Mouse (Mus musculus): ENCODE data around the gene Sdhc.
"Not testable (repeated sequence)": the region's sequence is repeated elsewhere in the genome, so short reads cannot be mapped to it uniquely, and the experiment has no call there.

The Sdhc gene

DNA sequence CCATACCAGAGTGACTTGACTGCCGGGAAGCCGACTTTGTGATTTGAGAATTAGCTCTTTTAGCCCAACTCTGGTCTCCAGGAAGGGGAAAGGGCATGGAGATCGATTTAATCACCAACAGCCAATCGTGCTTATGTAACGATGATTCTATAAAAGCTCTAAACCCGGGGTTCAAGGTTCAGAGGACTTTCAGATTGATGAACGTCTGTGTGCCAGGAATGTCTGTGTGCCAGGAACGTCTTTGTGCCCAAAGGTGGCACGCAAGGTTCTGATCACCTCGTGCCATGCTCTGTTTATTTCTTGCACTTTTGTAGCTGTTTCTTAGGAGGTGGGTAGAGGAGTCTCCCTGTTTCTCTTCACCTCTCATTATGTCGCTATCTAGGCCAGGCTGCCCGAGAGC lies 18.5 kb upstream of the Sdhc start:
- DNase-seq (ENCODE audit: low read depth, low spot score) = no peak

DNA sequence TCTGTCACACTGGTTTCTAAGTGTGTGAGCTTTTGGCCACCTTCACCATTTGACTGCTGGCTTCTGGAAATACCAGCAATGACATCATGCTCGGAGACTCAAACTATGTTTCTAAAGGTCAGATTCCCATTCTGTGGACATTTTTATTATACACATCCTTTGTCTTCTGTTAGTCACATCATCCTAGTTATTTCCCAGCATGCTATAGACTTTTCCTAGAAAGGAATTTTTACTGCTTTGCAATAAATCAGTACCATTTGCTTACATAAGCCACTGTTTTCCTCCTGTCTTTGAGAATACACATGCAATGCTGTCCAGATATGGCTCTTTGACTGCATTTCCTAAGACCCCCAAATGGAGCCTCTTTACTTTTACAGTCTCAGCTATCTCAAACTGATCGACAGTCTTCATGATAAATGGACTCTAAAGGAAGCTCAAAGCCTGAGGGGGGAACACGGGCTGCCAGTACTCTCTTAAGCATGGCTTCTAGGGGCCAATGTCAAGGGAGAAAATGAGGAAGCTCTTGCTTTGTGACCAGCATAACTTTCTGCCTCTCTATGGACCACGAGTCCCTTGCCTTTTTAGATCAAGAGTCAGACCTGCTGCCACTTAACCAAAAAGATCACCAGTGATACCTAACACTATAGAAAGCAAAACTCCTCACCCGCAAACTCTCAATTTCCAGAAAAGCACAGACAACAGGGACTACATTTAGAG lies 15.4 kb upstream of the Sdhc start:
- no peak for DNase-seq (ENCODE audit: low read depth, low spot score)

GRCm38 (mm10) chr1:171164258-171164657 lies 13.9 kb upstream of the Sdhc start:
- DNase-seq (ENCODE audit: low read depth, low spot score) = no peak

DNA sequence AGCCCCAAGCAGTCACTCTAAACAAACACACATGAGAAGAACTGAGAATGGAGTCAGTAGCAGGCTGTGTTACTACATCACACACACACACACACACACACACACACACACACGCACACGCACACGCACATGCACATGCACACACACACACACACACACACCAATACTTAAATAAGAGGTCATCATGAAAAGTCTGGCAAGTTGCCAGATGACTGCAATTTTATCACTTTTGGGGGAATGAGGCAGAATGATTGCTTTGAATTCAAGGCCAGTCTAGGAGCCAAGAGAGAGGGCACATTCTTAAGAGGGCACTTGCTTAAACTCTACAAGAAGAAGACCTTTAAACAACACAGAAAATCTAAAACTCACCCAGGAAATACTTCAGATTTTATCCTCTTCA lies 12.1 kb upstream of the Sdhc start:
- no peak for DNase-seq (ENCODE audit: low read depth, low spot score)

DNA sequence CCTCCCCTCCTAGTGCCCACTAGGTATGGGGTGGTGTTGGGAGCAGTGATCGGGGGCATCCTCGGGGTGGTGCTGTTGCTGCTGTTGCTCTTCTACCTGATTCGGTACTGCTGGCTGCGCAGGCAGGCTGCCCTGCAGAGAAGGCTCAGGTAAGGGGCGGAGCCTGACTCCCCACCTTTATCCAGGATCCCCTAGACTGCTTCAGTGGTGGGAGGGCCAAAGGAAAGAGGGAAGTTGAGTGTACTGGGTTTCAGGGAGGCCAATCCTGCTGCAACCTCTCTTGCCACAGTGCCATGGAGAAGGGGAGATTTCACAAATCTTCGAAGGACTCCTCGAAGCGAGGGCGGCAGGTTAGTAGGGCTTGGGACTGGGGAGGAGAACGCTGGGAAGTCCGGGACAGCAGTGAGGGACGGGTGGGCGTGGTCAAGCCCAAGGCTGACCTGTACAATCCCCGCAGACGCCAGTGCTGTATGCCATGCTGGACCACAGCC lies 9.1 kb upstream of the Sdhc start:
- DNase-seq (ENCODE audit: low read depth, low spot score) = no peak

- no peak for DNase-seq (ENCODE audit: low read depth, low spot score)
Measured at GRCm38 (mm10) chr1:171157965-171158364, 7.6 kb upstream of the Sdhc start.

DNA sequence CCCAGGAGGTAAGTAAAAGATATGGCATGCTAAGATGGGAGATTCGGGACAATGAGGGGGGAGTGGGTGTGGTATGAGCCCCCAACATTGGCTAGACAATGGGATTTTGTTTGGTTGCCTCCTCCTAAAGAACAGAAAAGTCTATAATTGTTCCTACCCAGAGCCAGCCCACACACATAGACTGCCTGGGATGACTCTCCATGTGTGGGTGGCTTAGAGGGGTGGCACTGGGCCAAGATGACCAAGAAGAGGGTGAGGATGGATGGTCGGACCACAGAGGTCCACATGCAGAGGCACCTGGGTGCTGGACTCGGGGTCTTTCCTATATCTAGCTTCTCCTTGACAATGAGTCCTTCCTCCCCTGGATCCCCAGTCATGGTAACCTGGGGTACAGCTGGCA lies 6.2 kb upstream of the Sdhc start:
- DNase-seq (ENCODE audit: low read depth, low spot score) = no peak

- no peak for DNase-seq (ENCODE audit: low read depth, low spot score)
Measured at GRCm38 (mm10) chr1:171151966-171152365, 1.6 kb upstream of the Sdhc start.

- DNase-seq (ENCODE audit: low read depth, low spot score) = no peak
Measured at GRCm38 (mm10) chr1:171150838-171151391, 512 bp upstream of the Sdhc start.

DNA sequence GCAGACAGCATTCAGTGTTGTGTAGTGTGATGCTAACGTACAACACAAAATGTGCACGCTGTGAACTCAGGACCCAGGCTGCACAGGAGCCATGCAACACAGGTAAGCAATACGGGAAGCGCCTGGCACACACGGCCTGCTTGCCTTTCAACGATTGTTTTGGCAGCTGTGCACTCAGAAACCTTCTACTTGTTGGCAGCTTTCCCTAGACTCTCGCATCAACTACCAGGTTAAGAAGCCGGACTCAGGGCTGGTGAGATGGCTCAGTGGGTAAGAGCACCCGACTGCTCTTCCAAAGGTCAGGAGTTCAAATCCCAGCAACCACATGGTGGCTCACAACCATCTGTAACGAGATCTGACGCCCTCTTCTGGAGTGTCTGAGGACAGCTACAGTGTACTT lies 7.4 kb downstream of the Sdhc start:
- DNase-seq (ENCODE audit: low read depth, low spot score) = not testable (repeated sequence)

DNA sequence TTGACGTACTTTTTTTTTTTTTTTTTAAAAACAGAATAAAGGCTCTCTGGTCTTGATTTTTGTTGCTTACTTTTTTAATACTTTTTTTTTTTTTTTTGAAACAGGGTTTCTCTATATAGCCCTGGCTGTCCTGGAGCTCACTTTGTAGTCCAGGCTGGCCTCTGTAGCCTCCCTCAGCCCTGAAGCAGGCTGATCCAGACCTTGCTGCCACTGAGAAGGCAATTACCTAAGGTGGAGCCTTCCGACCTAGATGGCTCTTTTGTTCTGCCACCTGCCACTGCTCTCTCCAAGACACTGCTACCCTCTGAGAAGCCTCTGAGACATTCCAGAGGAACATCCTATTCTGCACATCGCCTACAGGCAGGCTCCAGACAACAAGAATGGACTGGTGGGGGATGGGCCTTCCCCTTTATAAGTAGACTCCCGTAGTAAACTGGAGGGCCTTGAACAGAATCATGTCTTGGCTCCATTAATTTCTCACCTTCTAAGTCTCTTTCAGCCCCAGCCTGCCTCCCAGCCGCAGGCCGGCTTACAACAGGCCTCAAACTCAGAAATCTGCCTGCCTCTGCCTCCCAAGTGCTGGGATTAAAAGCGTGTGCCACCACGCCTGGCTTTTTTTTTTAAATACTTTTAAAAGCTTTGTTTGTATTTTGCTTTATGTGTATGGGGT lies 12.8 kb downstream of the Sdhc start:
- DNase-seq (ENCODE audit: low read depth, low spot score) = not testable (repeated sequence)

DNA sequence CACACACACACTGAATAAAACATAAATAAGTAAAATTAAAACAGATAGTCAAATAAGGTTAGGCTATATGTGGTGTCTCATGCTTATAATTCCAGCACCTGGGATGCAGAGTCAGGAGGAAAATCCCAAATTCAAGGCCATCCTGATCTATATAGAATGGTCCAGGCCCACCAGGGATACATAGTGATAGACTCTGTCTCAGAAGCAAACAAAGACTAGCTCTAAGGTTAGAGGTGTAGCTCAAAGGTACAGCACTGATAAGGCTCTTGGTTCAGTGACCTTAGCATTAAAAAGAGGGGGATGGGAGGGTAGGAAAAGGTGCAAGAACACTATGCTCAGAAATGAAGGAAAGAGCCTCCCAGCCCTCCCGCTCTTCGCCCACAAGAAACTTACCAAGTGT lies 14.8 kb downstream of the Sdhc start:
- DNase-seq (ENCODE audit: low read depth, low spot score) = no peak

DNA sequence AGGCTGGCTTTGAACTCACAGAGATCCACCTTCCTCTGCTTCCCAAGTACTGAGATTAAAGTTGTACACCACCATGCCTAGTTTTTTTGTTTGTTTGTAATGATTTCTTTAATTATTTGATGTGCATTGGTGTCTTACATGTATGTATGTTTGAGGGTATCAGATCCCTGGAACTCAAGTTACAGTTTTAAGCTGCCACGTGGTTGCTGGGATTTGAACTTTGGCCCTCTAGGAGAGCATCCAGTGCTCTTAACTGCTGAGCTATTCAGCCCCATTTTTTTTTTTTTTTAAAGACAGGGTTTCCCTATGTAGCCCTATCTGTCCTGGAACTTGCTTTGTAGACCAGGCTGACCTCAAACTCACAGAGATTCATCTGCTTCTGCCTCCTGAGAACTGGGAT lies 19.4 kb downstream of the Sdhc start:
- DNase-seq (ENCODE audit: low read depth, low spot score) = no peak

DNA sequence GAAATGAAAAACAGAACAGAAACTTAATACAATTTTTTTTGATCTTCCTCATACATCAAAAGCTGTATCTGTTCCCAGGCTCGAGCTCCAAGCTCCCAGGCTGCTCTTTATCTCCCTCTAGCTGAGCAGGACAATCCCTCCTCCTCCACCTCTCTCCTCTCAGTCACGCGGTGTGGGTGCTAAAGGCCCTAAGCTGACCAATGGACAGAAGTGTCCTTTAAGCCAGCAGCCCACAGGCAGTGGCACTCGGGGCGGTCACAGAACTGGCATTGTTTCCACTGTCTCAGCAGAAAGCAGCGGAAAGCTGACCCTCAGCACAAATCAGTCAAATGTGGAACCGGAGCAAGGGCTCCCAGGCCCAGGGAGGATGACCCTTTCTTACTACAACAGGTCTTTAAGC lies 21.2 kb downstream of the Sdhc start:
- DNase-seq (ENCODE audit: low read depth, low spot score) = no peak

DNA sequence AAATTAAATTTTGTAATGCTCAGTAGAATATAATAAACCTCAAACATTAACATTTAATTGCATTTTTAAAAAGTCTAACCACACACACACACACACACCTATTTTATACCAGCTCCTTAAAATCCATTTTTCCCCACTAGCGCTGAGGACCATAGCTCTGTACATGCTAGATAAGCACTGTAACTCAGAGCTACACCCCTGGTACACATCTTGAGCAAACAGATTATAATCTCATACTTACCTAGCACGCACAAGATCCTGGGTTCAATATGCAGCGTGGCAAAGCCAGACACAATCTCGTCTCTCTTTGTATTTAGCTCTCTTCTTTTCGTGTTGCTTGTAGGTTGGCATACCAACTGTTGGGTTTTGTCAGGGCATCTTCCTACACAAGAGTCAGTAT lies 26.0 kb downstream of the Sdhc start:
- no peak for DNase-seq (ENCODE audit: low read depth, low spot score)

DNA sequence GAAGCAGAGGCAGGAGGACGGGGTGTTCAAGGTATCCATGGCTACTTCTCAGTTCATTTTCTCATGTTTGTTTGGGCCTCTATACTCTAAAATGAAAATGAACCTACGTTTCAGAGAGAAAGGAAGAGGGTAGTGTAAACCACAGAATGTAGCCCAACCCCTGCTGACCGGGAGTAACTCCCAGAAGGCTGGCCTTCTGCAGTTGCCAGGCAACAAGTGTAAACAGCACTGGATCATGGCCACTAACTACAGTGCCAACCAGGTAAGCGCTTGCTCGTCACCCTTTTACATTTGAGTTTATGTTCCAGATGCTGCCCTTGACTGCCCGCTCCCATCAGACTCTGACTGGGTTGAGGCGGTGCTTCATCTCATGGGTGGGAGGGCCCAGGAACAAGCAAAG lies 27.5 kb downstream of the Sdhc start:
- DNase-seq (ENCODE audit: low read depth, low spot score) = no peak

DNA sequence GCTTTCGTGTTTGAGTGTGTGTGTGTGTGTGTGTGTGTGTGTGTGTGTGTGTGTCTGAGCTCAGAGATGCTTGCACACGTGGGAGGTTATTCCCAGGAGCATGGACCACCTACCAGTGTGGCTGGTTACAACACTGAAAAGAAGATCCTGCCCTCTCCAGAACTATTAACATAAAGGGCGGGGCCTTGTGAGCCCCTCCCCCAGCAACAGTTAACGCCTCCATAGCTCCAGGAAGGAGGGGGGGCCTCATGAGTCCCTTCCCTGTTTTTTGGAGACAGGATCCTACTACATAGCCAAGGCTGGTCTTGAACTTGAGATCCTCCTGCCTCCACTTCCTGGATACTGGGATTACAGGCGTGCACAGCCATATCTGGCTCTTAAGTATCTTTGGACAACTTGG lies 28.6 kb downstream of the Sdhc start:
- DNase-seq (ENCODE audit: low read depth, low spot score) = no peak

DNA sequence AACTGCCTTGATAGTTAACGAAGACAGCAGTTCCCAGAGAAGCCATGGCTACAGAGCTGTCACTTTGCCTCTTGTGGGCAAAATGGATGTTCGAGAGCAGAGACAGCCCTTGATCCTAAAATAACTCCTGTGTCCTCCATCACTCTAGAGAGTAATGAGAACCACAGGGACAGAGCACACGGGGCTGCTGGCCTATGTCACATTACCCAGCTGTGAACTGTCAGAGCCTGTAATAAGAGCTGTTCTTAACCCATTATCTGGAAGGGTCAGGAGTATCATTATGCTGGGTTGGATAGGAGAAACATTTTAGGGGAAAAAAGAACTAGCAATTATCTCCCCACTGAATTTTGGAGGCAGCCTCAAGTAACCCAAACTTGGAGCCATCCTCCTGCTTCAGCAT lies 29.5 kb downstream of the Sdhc start:
- no peak for DNase-seq (ENCODE audit: low read depth, low spot score)

GRCm38 (mm10) chr1:171119405-171119804 lies 31.0 kb downstream of the Sdhc start:
- DNase-seq (ENCODE audit: low read depth, low spot score) = no peak

GRCm38 (mm10) chr1:171118996-171119395 lies 31.4 kb downstream of the Sdhc start:
- no peak for DNase-seq (ENCODE audit: low read depth, low spot score)

DNA sequence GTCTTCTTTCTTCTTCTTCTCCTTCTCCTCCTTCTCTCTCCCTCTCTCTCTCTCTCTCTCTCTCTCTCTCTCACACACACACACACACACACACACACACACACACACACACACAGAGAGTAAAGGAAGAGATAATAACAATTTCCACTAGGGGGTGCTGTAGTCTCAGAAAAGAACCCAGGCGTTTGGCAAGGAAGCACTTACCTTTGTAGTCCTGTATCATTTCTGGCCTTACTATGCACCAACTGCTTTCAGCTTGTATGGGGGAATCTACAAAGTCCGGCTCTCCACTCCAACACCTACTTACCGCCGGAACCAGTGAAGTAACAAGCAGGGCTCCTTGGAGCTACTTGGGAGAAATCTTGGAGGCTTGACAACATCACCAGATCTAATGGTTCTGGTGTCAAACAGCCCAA lies 32.1 kb downstream of the Sdhc start:
- DNase-seq (ENCODE audit: low read depth, low spot score) = peak; percentile 69

- DNase-seq (ENCODE audit: low read depth, low spot score) = no peak
Measured at GRCm38 (mm10) chr1:171116280-171116679, 34.1 kb downstream of the Sdhc start.

GRCm38 (mm10) chr1:171113873-171114299 lies 36.5 kb downstream of the Sdhc start, which contains the start of gene Cfap126:
Cfap126 (plus strand) TSS chr1:171113918.
- no peak for DNase-seq (ENCODE audit: low read depth, low spot score)

Data from brain, embryonic 18.5 days (tissue).